ENCODE assay signal across 23 mouse cellular contexts in the genomic region with DNA sequence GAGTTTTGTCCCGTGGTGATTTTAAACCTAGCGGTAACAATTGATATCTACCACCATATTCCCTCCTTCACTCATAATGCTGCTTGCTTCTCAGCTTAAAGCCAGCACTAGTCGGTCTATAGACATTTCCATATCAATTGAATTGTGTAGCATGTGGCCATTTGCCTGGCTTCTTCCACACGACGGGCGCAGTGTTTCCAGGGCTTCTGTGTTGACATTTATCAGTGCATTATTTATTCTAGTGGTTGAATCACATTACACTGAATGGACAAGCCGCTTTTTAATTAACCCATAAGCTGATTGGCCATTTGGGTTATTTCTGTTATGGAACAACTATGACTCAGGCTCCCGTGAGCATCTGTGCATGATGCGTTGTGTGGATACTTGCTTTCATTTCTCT.
A peak's percentile ranks its signal among the peaks of the same experiment; 100 is the strongest.
DNase-seq lines count a peak whose midpoint lies in the region; ATAC-seq and TF ChIP-seq lines count a peak whose summit lies in the region.
"Had no signal": no experiment of that assay in that cellular context is flagged by ENCODE, and none has a peak within 500 bp of the region (broad histone marks: within the 10 kb centered on the region; RNA-seq: fewer than 3 reads in every experiment).

No protein-coding gene starts in this region.

- no peak for TF ChIP-seq EP300 in stomach, postnatal 0 days (optimal IDR thresholded peaks at IDR 0.05)

- H3K36me3 ChIP-seq in hindbrain, embryonic 11.5 days (ENCODE audit: control insufficient read depth, insufficient read depth, low read length): no peaks in the 10 kb centered on the region
- H3K36me3 ChIP-seq in hindbrain, embryonic 16.5 days (ENCODE audit: control insufficient read depth, insufficient read depth, low read length): no peaks in the 10 kb centered on the region
- H3K36me3 ChIP-seq in lung, embryonic 16.5 days (ENCODE audit: control insufficient read depth, insufficient read depth, low read length): no peaks in the 10 kb centered on the region
- H3K36me3 ChIP-seq in stomach, embryonic 16.5 days (ENCODE audit: control insufficient read depth, insufficient read depth, low read length): no peaks in the 10 kb centered on the region
- no peaks in the 10 kb centered on the region for H3K36me3 ChIP-seq in stomach, postnatal 0 days (ENCODE audit: control insufficient read depth, insufficient read depth, low read length)
- H3K36me3 ChIP-seq: limb, embryonic 13.5 days had no signal

- H3K27ac ChIP-seq in hindbrain, embryonic 11.5 days (ENCODE audit: low read depth, low read length): no peak overlapping the region
- H3K27ac ChIP-seq in hindbrain, embryonic 16.5 days (ENCODE audit: low read depth, low read length): no peak overlapping the region
- H3K27ac ChIP-seq in lung, embryonic 16.5 days (ENCODE audit: low read length): peak overlapping the region; percentile 89; the same call in 1 of the 2 replicates
- 0 out of 2 replicates have a peak overlapping the region, but pooled peaks have one; percentile 87 for H3K27ac ChIP-seq in stomach, embryonic 16.5 days (ENCODE audit: low read length)
- no peak overlapping the region for H3K27ac ChIP-seq in stomach, postnatal 0 days (replicated peaks)
- H3K27ac ChIP-seq: gastrocnemius, adult 2 months; kidney, postnatal 0 days; limb, embryonic 13.5 days; macrophage had no signal

- no peak overlapping the region for H3K4me2 ChIP-seq in hindbrain, embryonic 11.5 days (replicated peaks; ENCODE audit: low read depth, low read length)
- no peak overlapping the region for H3K4me2 ChIP-seq in hindbrain, embryonic 16.5 days (ENCODE audit: low read length)
- H3K4me2 ChIP-seq in lung, embryonic 16.5 days (ENCODE audit: low read depth, low read length): no peak overlapping the region
- H3K4me2 ChIP-seq in stomach, embryonic 16.5 days (ENCODE audit: low read depth, low read length): no peak overlapping the region
- H3K4me2 ChIP-seq in stomach, postnatal 0 days (replicated peaks; ENCODE audit: low read depth): no peak overlapping the region
- H3K4me2 ChIP-seq: heart, embryonic 11.5 days; limb, embryonic 13.5 days; liver, embryonic 11.5 days had no signal

- no peaks in the 10 kb centered on the region; the same call in 1 of the 2 replicates for H3K4me1 ChIP-seq in hindbrain, embryonic 11.5 days (replicated peaks; ENCODE audit: control insufficient read depth, insufficient read depth, low read length)
- H3K4me1 ChIP-seq in hindbrain, embryonic 16.5 days (ENCODE audit: control insufficient read depth, insufficient read depth, low read depth, low read length): no peaks in the 10 kb centered on the region
- H3K4me1 ChIP-seq in lung, embryonic 16.5 days (replicated peaks; ENCODE audit: control insufficient read depth, insufficient read depth, low read length): peaks cover 30% of the 10 kb centered on the region
- H3K4me1 ChIP-seq in stomach, embryonic 16.5 days (ENCODE audit: control insufficient read depth, insufficient read depth, low read length): peaks cover 19% of the 10 kb centered on the region
- H3K4me1 ChIP-seq in stomach, postnatal 0 days (replicated peaks; ENCODE audit: control insufficient read depth, insufficient read depth): peaks cover 2% of the 10 kb centered on the region; the same call in 1 of the 2 replicates

- no peak overlapping the region for H3K9ac ChIP-seq in hindbrain, embryonic 11.5 days (ENCODE audit: low read depth, low read length)
- H3K9ac ChIP-seq in hindbrain, embryonic 16.5 days (ENCODE audit: low read depth, low read length): no peak overlapping the region
- H3K9ac ChIP-seq in lung, embryonic 16.5 days (ENCODE audit: low read length): no peak overlapping the region
- H3K9ac ChIP-seq in stomach, embryonic 16.5 days (ENCODE audit: low read length): no peak overlapping the region
- no peak overlapping the region for H3K9ac ChIP-seq in stomach, postnatal 0 days (ENCODE audit: low read length)
- H3K9ac ChIP-seq: limb, embryonic 13.5 days had no signal

- no peak for TF ChIP-seq CTCF in stomach, postnatal 0 days (IDR thresholded peaks at IDR 0.05; ENCODE audit: low read depth)

- ATAC-seq in hindbrain, embryonic 11.5 days (ENCODE audit: low FRiP score): no peak
- no peak for ATAC-seq in hindbrain, embryonic 16.5 days
- ATAC-seq in lung, embryonic 16.5 days (ENCODE audit: low read depth): no peak
- ATAC-seq in stomach, embryonic 16.5 days (ENCODE audit: insufficient read depth, low FRiP score): no peak
- ATAC-seq in stomach, postnatal 0 days (ENCODE audit: low FRiP score, low TSS enrichment): no peak
- ATAC-seq: activated CD4-positive, CD25-positive, alpha-beta regulatory T cell, adult 4 months; intestine, embryonic 16.5 days had no signal

- H3K9me3 ChIP-seq in hindbrain, embryonic 11.5 days (ENCODE audit: control insufficient read depth, low read length): no peaks in the 10 kb centered on the region
- H3K9me3 ChIP-seq in hindbrain, embryonic 16.5 days (ENCODE audit: control insufficient read depth, low read length): no peaks in the 10 kb centered on the region
- H3K9me3 ChIP-seq in lung, embryonic 16.5 days (ENCODE audit: control insufficient read depth, low read length): no peaks in the 10 kb centered on the region
- no peaks in the 10 kb centered on the region for H3K9me3 ChIP-seq in stomach, embryonic 16.5 days (replicated peaks; ENCODE audit: control insufficient read depth, low read length)
- H3K9me3 ChIP-seq in stomach, postnatal 0 days (ENCODE audit: control insufficient read depth, low read length): no peaks in the 10 kb centered on the region
- H3K9me3 ChIP-seq: limb, embryonic 13.5 days had no signal

- DNase-seq in hindbrain, embryonic 11.5 days (ENCODE audit: low spot score): peak; percentile 21
- no peak for DNase-seq in lung, postnatal 14 days
- DNase-seq in stomach, postnatal 0 days (ENCODE audit: low spot score): no peak
- DNase-seq: adrenal gland, adult 2 months; adrenal gland, postnatal 36 days; B cell, adult 2 months; cerebellum, adult 8-10 months; gastrocnemius, adult 2 months; gastrocnemius, postnatal 36 days; heart, adult 18-20 months; heart, postnatal 36 days; kidney, adult 8-10 months; kidney, postnatal 4 days had no signal

- no peak overlapping the region for H3K4me3 ChIP-seq in hindbrain, embryonic 11.5 days (ENCODE audit: low read depth, low read length)
- H3K4me3 ChIP-seq in hindbrain, embryonic 16.5 days (ENCODE audit: low read length): no peak overlapping the region
- H3K4me3 ChIP-seq in lung, embryonic 16.5 days (ENCODE audit: low read length): no peak overlapping the region
- H3K4me3 ChIP-seq in stomach, embryonic 16.5 days (replicated peaks; ENCODE audit: low read length): no peak overlapping the region
- no peak overlapping the region for H3K4me3 ChIP-seq in stomach, postnatal 0 days (ENCODE audit: low read depth, low read length)
- H3K4me3 ChIP-seq: gastrocnemius, adult 2 months; limb, embryonic 13.5 days had no signal

- 69% methylated on average over 9 of the region's 9 CpGs for WGBS in hindbrain, embryonic 11.5 days
- WGBS in hindbrain, embryonic 16.5 days: 41% methylated on average over 9 of the region's 9 CpGs
- 74% methylated on average over 9 of the region's 9 CpGs for WGBS in lung, embryonic 16.5 days
- 70% methylated on average over 9 of the region's 9 CpGs for WGBS in stomach, embryonic 16.5 days
- WGBS in stomach, postnatal 0 days: 68% methylated on average over 9 of the region's 9 CpGs

- H3K27me3 ChIP-seq in hindbrain, embryonic 11.5 days (ENCODE audit: control insufficient read depth, insufficient read depth, low read length): no peaks in the 10 kb centered on the region
- H3K27me3 ChIP-seq in hindbrain, embryonic 16.5 days (replicated peaks; ENCODE audit: control insufficient read depth, insufficient read depth, low read length): no peaks in the 10 kb centered on the region
- no peaks in the 10 kb centered on the region for H3K27me3 ChIP-seq in lung, embryonic 16.5 days (ENCODE audit: control insufficient read depth, insufficient read depth, low read depth, low read length)
- no peaks in the 10 kb centered on the region for H3K27me3 ChIP-seq in stomach, embryonic 16.5 days (ENCODE audit: control insufficient read depth, insufficient read depth, low read length)
- H3K27me3 ChIP-seq in stomach, postnatal 0 days (ENCODE audit: control insufficient read depth, insufficient read depth, low read length): no peaks in the 10 kb centered on the region

Comparison
In these comparisons a context has a peak if more than half of its experiments do, and no peak if none do; other contexts are left out.
1. H3K27ac ChIP-seq: peak in lung, embryonic 16.5 days (single experiment) and stomach, embryonic 16.5 days (single experiment); none in hindbrain, embryonic 11.5 days (single experiment), hindbrain, embryonic 16.5 days (single experiment) and stomach, postnatal 0 days (single experiment).